ENCODE assay signal across 1 mouse cellular context in genomic region chr16:37801097-37801496, GRCm38 (mm10).
TF ChIP-seq lines count a peak whose summit lies in the region.

No protein-coding gene starts in this region.

TF ChIP-seq in myocyte, 11 proteins besides CTCF, POLR2A, EP300 and RAD21 (continued from another document):
- TF ChIP-seq MYOD1 (IDR thresholded peaks at IDR 0.05; ENCODE audit: control insufficient read depth in 1 of 3, insufficient read length in 2 of 3, low read depth in 2 of 3) (peak in 2 of 3 experiments; percentile 66 to 70), TCF3 (IDR thresholded peaks at IDR 0.05; ENCODE audit: insufficient read length, low read depth) (no peak), USF1 (IDR thresholded peaks at IDR 0.05; ENCODE audit: low read depth) (no peak), TCF12 (IDR thresholded peaks at IDR 0.05; ENCODE audit: insufficient read depth, poor library complexity, severe bottlenecking) (peak; percentile 31), MAX (IDR thresholded peaks at IDR 0.05; ENCODE audit: low read depth) (peak; percentile 91), MYOG (IDR thresholded peaks at IDR 0.05; ENCODE audit: control insufficient read depth in 1 of 3, insufficient read depth in 1 of 3, insufficient read length in 2 of 3, low read depth in 2 of 3) (peak in 1 of 3 experiments; percentile 5), CEBPB (IDR thresholded peaks at IDR 0.05; ENCODE audit: insufficient read depth, poor library complexity, severe bottlenecking) (peak; percentile 92), SRF (IDR thresholded peaks at IDR 0.05; ENCODE audit: control insufficient read depth, insufficient read length, low read depth) (no peak), REST (IDR thresholded peaks at IDR 0.05; ENCODE audit: insufficient read depth, insufficient read length) (no peak)
